Mouse (Mus musculus) kidney, postnatal 0 days (tissue): ENCODE data around the gene Acap3. TPM values are rescaled to one million over a fixed set of nuclear protein-coding genes. Genes with fewer than 3 reads are reported as not detected.

Source experiments
- ATAC-seq: fragments of 200-750 bp; cut with Nextera tagmentation; replicated peaks from 2 replicates; pipeline ENCODE4 v1.8.0; 2017; ENCODE audit warnings: low read depth, moderate number of reproducible peaks, moderate TSS enrichment, moderate library complexity; ENCODE audit not compliant: low FRiP score
- DNase-seq: peaks from one replicate; pipeline ENCODE4 v3.0.0-alpha.2; 2016; ENCODE audit warnings: low spot score
- H3K27ac ChIP-seq: fragments of 300-500 bp; sonication (generic); 2 replicates; pipeline ENCODE4 v1.5.1; 2014; ENCODE audit warnings: mild to moderate bottlenecking
- H3K27me3 ChIP-seq: fragments of 300-500 bp; sonication (generic); 2 replicates; pipeline ENCODE4 v1.6.1; 2014; ENCODE audit warnings: low read length, mixed read lengths; ENCODE audit not compliant: insufficient read depth
- H3K36me3 ChIP-seq: fragments of 300-500 bp; sonication (generic); 2 replicates; pipeline ENCODE4 v1.6.1; 2014; ENCODE audit warnings: low read length, mixed read lengths; ENCODE audit not compliant: insufficient read depth
- H3K4me1 ChIP-seq: fragments of 300-500 bp; sonication (generic); replicated peaks from 2 replicates; pipeline ENCODE4 v1.6.1; 2014; ENCODE audit warnings: antibody characterized with exemption, low read length, mixed read lengths; ENCODE audit not compliant: insufficient read depth
- H3K4me2 ChIP-seq: fragments of 300-500 bp; sonication (generic); 2 replicates; pipeline ENCODE4 v1.6.1; 2014; ENCODE audit warnings: mild to moderate bottlenecking, low read length, moderate library complexity, mixed read lengths
- H3K4me3 ChIP-seq: fragments of 300-500 bp; sonication (generic); replicated peaks from 2 replicates; pipeline ENCODE4 v1.5.1; 2014; ENCODE audit warnings: low read depth, low read length
- H3K9ac ChIP-seq: fragments of 300-500 bp; sonication (generic); 2 replicates; pipeline ENCODE4 v1.6.1; 2014; ENCODE audit warnings: low read depth, low read length
- H3K9me3 ChIP-seq: fragments of 300-500 bp; sonication (generic); replicated peaks from 2 replicates; pipeline ENCODE4 v1.6.1; 2016; ENCODE audit warnings: low read length, inconsistent platforms, mixed read lengths
- CTCF ChIP-seq: IDR thresholded peaks from 2 replicates; pipeline ENCODE4 v1.5.1; 2016; ENCODE audit warnings: antibody characterized with exemption, low read depth, mild to moderate bottlenecking, moderate library complexity
- WGBS: fragments of 180-500 bp; shearing (Covaris S2); extraction: QIAGEN DNeasy Blood & Tissue Kit; methylation state at CpG from one replicate; pipeline ENCODE4 v1.1.7; 2014; 5-methylcytosine and 5-hydroxymethylcytosine counted together
- polyA plus RNA-seq: library from polyadenylated mRNA; unstranded; fragments of >200 nt; fragmentation: Nextera tagmentation; extraction: Ambion mirVana; gene quantifications from 2 replicates; pipeline ENCODE4 v1.2.1, GENCODE M21; 2015

Acap3 gene
- polyA plus RNA-seq, 1 experiment from 2014 or later: 8.2 TPM

DNA sequence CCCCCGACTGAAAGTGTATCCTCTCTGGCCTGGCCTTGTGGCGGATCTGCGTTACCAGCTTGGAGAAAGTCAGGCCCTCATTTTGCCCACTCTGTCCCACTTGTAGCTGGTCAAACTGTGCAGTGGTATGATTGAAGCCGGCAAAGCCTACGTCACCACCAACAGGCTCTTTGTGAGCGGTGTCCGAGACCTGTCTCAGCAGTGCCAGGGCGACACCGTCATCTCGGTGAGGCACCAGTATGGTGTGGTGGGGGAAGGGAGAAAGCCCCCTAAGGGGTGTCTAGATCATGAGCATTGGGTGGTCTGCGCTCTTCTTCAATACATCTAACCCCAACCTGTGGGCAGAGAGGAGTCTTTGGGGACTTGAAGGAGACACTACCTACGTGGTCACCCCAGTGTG is 4.8 kb downstream of the Acap3 start:
- no peak for ATAC-seq

DNA sequence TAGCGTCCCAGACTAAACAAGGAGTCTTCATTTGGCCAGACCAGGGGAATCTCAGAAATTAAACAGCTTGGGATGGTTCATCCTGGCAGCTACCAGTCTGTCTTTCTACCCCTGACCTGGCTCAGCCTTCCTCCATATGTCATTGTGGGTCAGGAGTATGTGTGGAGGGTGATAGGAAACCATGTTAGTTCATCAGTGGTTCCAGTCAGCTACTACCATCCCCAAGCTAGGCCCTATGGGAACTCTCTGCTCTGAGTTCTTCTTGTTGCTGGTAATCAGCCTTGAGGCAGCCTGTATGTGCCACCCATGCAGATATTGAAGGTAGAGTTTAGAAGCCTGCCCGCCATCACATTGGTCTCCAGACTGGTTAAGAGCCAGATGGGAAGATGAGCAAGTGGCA is 6.7 kb downstream of the Acap3 start:
- no peak overlapping the region for H3K4me3 ChIP-seq
- ATAC-seq: no peak
- TF ChIP-seq CTCF: no peak

More for the DNA sequence above, 4.8 kb downstream of the Acap3 start:
- peaks cover 17% of the 10 kb centered on the region for H3K36me3 ChIP-seq
- TF ChIP-seq CTCF: no peak
- H3K4me1 ChIP-seq: peaks cover 5% of the 10 kb centered on the region; the same call in 1 of the 2 replicates
- no peak overlapping the region for H3K9ac ChIP-seq
- no peaks in the 10 kb centered on the region for H3K9me3 ChIP-seq
- no peaks in the 10 kb centered on the region for H3K27me3 ChIP-seq
- no peak overlapping the region for H3K4me2 ChIP-seq
- no peak overlapping the region for H3K27ac ChIP-seq
- H3K4me3 ChIP-seq: no peak overlapping the region
- DNase-seq: no peak
- WGBS: 93% methylated on average over 12 of the region's 12 CpGs

DNA sequence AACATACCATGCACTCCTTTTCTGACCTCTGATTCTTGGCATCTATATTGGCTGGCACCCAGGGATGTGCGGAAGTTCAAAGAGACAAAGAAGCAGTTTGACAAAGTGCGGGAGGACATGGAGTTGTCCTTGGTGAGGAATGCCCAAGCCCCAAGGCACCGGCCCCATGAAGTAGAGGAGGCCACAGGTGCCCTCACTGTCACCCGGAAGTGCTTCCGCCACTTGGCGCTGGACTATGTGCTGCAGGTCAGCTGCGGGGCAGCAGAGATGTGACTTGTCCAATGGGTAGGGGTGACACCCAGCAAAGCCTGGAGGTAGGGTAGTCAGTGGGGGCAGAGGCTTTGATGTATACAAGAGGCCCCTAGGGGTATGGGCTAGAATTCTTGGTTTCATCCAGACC is 7.7 kb downstream of the Acap3 start:
- TF ChIP-seq CTCF: no peak
- whole genome bisulfite sequencing: 93% methylated on average over 7 of the region's 7 CpGs
- peaks cover 39% of the 10 kb centered on the region for H3K36me3 ChIP-seq
- no peaks in the 10 kb centered on the region for H3K27me3 ChIP-seq
- DNase-seq (no peak), ATAC-seq (no peak)
- no peak overlapping the region for H3K9ac ChIP-seq
- H3K4me3 ChIP-seq: no peak overlapping the region
- no peak overlapping the region for H3K4me2 ChIP-seq
- no peaks in the 10 kb centered on the region for H3K9me3 ChIP-seq
- H3K27ac ChIP-seq: no peak overlapping the region
- peaks cover under 1% of the 10 kb centered on the region; the same call in 1 of the 2 replicates for H3K4me1 ChIP-seq

More for the DNA sequence above, 6.7 kb downstream of the Acap3 start:
- Histone ChIP-seq H3K27me3 (no peaks in the 10 kb centered on the region), H3K9me3 (no peaks in the 10 kb centered on the region), H3K36me3 (peaks cover 33% of the 10 kb centered on the region), H3K27ac (no peak overlapping the region), H3K4me1 (peaks cover 5% of the 10 kb centered on the region; the same call in 1 of the 2 replicates), H3K9ac (no peak overlapping the region), H3K4me2 (no peak overlapping the region)
- 97% methylated on average over 2 of the region's 2 CpGs for WGBS
- DNase-seq: no peak

DNA sequence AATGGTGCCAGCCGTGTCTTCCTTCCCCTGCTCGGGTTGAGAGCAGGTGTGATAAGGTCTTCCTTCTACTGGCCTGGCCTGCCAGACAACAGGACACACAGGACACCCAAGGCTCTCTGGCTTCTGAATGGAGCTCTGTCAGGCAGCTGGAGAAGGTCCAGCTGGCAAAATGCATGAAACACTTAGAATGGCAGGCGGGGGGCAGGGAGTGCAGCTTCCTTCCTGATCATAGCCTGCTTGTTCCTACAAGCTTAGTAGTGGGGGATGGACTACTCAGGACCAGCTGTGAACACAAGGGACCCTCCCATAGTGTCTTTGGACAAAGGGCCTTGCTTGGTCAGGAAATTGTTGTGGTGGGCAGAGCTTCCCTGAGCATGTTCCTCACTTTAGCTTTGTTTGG is 9.6 kb downstream of the Acap3 start:
- H3K4me3 ChIP-seq: no peak overlapping the region
- no peak for ATAC-seq
- DNase-seq: peak; percentile 25
- no peaks in the 10 kb centered on the region for H3K27me3 ChIP-seq
- H3K9ac ChIP-seq: no peak overlapping the region
- H3K36me3 ChIP-seq: peaks cover 50% of the 10 kb centered on the region
- WGBS: 63% methylated on average over 3 of the region's 3 CpGs
- no peaks in the 10 kb centered on the region for H3K4me1 ChIP-seq
- no peak overlapping the region for H3K4me2 ChIP-seq
- no peak overlapping the region for H3K27ac ChIP-seq
- no peaks in the 10 kb centered on the region for H3K9me3 ChIP-seq
- TF ChIP-seq CTCF: no peak

DNA sequence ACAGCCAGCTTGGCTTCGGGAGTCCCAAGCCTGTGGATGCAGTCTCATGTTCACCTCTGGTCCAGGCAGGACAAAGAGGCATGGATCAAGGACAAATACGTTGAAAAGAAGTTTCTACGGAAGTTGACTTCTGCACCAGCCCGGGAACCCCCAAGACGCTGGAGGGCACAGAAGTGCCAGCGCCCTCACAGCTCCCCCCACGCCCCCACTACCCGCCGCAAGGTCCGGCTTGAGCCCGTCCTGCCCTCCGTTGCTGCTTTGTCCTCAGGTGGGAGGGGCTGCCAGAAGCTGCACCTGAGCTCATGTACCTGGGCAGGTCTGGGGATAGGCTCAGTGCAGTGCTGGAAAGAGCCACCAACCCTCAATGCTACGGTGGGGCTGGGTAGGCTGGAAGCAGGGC is 11.6 kb downstream of the Acap3 start:
- Histone ChIP-seq H3K27me3 (no peaks in the 10 kb centered on the region), H3K27ac (no peak overlapping the region), H3K36me3 (peaks cover 51% of the 10 kb centered on the region), H3K9ac (no peak overlapping the region), H3K4me2 (no peak overlapping the region), H3K4me1 (no peaks in the 10 kb centered on the region), H3K9me3 (no peaks in the 10 kb centered on the region), H3K4me3 (no peak overlapping the region)
- TF ChIP-seq CTCF: no peak
- no peak for DNase-seq
- ATAC-seq: no peak
- WGBS: 96% methylated on average over 13 of the region's 13 CpGs

DNA sequence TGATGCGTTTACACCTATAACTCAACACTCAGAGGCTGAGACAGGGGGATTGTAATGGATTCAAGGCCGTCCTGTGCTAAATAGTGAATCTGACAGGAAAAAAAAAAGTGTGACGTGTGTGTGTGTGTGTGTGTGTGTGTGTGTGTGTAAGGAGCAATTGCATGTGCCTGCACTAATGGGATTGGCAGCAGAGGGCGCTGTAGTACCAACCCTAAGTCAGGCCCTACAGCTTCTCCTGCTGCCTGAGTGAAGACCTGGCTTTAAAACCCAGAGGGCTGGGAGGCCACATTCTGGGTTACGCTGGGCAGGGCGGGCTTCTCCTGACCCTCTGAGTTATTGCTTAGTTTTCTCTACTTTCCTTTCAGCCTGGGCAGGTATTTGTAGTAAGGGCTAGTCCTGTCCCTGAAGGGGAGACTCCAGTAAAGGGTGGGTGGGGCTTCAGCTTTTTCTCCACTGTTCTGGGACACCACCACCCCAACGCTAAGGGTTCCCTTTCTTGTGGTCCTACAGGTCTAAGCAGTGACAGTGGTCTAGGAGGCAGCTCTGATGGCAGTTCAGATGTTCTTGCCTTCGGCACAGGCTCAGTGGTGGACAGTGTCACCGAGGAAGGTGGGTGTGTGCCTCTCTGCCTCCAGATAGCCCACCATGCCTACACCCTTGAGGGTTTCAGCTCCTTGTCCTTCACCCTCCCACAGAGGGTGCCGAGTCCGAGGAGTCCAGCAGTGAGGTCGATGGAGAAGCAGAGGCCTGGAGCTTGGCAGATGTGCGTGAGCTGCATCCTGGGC is 12.9 kb downstream of the Acap3 start:
- Histone ChIP-seq H3K4me1 (no peaks in the 10 kb centered on the region), H3K9me3 (no peaks in the 10 kb centered on the region), H3K27ac (no peak overlapping the region), H3K4me2 (no peak overlapping the region), H3K9ac (no peak overlapping the region), H3K27me3 (no peaks in the 10 kb centered on the region), H3K4me3 (no peak overlapping the region), H3K36me3 (peaks cover 51% of the 10 kb centered on the region)
- ATAC-seq (no peak), DNase-seq (no peak)
- 89% methylated on average over 13 of the region's 13 CpGs for WGBS
- peak; percentile 35; the same call in 1 of the 2 replicates for TF ChIP-seq CTCF
